Mouse (Mus musculus): Measurements from ENCODE around the gene Ranbp6.
A peak's percentile ranks its signal among the peaks of the same experiment; 100 is the strongest.

The Ranbp6 gene

GRCm38 (mm10) chr19:29805917-29806785 is 6.6 kb downstream of the Ranbp6 start, which contains the start of gene 9930021J03Rik:
9930021J03Rik (minus strand) TSS chr19:29805989.
- DNase-seq (ENCODE audit: low spot score), result peak; percentile 100

DNA sequence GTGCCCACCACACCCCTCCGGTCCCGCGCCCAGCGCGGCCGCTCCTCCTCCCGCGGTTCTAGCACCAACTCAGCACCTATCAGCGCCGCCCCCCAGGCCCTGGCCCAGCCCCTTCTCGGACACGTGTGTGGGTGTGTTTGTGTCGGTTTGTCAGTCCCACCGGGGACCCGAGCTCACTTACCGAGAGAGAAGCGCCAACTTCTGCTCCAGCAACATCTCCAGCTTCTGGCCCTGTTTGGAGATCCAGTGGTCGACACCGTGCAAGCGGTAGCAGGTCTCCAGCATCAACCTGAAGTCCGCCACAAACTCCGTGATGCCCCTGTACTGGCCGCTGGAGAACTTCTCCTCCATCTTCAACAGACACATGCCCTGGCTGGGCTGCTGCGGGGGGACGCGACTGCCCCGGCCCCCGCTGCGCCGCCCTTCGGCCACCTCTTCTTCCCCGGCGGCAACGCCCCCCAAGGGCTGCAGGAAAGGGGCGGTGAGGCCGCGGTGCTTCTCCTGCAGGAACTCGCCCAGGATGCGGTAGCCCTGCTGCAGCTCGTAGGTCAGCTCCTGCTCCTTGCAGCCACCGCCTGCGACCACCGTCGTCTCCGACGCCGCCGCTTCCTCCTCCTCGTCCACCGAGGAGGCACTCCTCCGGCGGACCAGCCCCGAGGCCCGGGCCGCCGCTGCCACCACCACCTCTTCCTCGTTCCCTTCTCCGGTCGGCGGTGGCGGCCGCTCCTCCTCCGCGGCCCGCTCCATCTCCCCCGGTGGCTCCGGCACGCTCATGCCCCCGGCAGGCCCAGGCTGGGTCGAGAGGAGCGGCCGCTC is 7.5 kb downstream of the Ranbp6 start:
- peak; percentile 84 for DNase-seq (ENCODE audit: low spot score)

DNA sequence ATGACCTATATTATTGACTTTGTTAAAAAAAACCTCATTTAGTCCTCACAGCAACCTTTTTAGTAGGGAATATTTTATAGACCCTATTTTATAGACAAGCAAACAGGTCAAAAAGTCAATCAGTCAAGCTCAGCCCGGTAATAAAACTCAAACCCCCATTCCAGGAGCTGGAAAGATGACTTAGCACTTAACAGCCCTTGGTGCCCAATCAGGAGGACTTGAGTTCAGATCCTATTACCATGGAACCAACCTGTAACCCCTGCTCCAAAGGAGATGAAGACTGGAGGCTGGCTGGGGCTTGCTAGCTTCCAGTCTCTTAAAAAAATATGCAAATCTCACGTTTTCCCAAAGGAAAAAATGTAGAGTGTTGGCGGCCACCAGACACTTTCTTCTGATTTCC is 8.8 kb downstream of the Ranbp6 start:
- no peak for DNase-seq (ENCODE audit: low spot score)

DNA sequence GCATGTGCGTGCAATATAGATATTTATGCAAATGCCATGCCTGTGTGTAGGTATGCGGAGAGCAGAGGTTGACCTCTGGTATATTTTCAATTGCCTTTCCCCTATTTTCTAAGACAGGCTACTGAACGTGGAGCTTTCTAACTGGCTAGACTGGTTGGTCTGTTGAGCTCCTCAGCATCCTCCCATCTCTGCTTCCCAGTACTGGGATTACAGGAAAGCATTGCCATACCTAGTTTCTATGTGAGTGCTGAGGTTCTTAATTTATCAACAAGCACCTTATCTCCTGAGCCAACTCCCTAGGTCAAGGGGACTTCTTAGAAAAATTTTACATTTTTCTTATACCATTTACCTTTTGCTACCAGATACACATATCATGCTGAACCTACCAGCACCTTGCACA is 15.4 kb downstream of the Ranbp6 start:
- DNase-seq (ENCODE audit: low spot score), result no peak

DNA sequence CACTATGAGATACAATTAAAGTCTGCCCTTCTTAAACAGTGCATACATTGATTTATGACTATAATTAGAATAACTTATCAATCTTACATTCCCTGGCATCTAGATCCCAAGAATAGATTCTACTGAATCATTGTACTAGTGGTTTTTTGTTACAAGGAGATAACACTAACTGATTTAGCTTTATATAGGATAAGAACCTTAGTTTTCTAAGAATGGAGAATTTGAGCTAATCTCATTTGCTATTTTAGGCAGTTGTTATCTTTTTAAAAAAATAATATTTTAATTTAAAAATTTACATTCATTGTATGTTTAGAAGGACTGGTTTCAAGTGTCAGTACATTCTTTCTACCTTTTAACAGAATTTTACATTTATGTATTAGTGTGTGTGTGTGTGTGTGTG is 24.8 kb downstream of the Ranbp6 start:
- no peak for DNase-seq (ENCODE audit: low spot score)

GRCm38 (mm10) chr19:29782914-29783313 is 29.9 kb downstream of the Ranbp6 start:
- no peak for DNase-seq (ENCODE audit: low spot score)

All from yolk sac, embryonic 10.5 days (tissue).